Mouse (Mus musculus): ENCODE measurements at regions not wholly inside any gene's neighbourhood (a gene's known extent, or its start where the extent isn't known, plus 50 kb on each side); places are given as distances from the start of the nearest gene placed in this dataset.

DNA sequence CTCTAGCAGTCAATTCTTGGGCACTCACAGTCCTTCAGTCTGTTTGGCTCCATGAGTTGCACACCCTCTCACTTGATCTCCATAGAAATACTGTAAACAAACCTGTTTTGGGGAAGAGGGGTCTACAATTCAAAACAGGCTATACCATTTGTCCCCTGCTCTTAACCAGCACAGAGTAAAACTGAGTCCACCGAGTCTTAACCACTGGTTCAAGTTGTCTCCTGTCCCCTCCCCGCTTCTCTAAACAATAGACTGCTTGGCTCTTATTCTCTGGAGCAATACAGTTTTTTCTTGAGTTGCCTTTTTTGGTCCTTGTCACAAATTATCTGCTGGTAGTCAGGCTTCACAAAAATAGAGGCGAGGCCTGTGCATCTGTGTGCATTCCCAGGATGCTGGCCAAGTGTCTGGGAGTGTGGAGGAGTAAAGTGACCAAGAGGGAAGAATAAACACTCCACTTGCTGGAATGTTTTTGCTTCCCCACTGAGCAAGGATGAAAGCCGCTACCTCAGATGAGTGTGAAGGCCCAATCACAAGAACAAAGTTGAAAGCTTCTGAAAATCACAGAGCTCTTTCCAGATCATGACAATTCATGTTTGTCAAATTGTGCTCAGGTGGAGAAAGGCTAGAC is 695.3 kb downstream of the Cypt12 start:
- H3K9me3 ChIP-seq (replicated peaks), result no peaks in the 10 kb centered on the region
- TF ChIP-seq GATA2 (IDR thresholded peaks at IDR 0.05; ENCODE audit: borderline replicate concordance, low read depth, low read length) (no peak), POLR2AphosphoS5 (IDR thresholded peaks at IDR 0.05; ENCODE audit: insufficient replicate concordance, low read depth, low read length) (no peak), CTCF (IDR thresholded peaks at IDR 0.05; ENCODE audit: low read depth, low read length) (no peak), GATA1 (IDR thresholded peaks at IDR 0.05; ENCODE audit: borderline replicate concordance, low read length) (no peak), TAL1 (conservative IDR thresholded peaks at IDR 0.05; ENCODE audit: low read depth, low read length) (no peak)
- no peaks in the 10 kb centered on the region for H3K36me3 ChIP-seq (replicated peaks)
- DNase-seq (ENCODE audit: low spot score) (no peak), ATAC-seq (ENCODE audit: extremely low read depth, insufficient number of reproducible peaks, low FRiP score, poor library complexity, severe bottlenecking) (no peak)
- no peaks in the 10 kb centered on the region for H3K27me3 ChIP-seq (ENCODE audit: insufficient read depth, low read length)
- H3K4me1 ChIP-seq (ENCODE audit: insufficient read depth, low read depth, low read length), result no peaks in the 10 kb centered on the region
- no peak overlapping the region for H3K4me3 ChIP-seq (ENCODE audit: low read depth, low read length)

DNA sequence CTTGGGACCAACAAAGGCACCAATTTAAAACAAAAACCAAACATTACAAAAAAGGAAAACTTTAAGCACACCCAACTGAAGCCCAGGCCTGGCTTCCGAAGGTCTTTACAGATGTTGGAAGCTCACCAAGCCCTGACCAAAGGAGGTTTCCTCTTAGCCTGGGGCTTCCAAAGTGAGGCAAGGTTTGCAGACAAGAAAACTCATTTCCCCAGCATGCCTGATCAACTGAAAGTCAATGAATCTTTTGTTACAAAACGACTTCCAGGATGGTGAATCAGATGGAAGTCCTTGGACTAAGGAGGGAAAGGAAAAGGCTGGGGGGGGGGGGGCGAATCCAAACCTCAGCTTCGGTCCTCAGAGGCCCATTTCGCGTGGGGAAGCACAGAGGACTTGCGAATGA is 697.3 kb downstream of the Cypt12 start:
- ATAC-seq (ENCODE audit: extremely low read depth, insufficient number of reproducible peaks, low FRiP score, poor library complexity, severe bottlenecking) (no peak), DNase-seq (ENCODE audit: low spot score) (no peak)
- Histone ChIP-seq H3K27me3 (ENCODE audit: insufficient read depth, low read length) (no peaks in the 10 kb centered on the region), H3K4me1 (ENCODE audit: insufficient read depth, low read depth, low read length) (no peaks in the 10 kb centered on the region), H3K4me3 (ENCODE audit: low read depth, low read length) (no peak overlapping the region), H3K9me3 (replicated peaks) (no peaks in the 10 kb centered on the region), H3K36me3 (replicated peaks) (no peaks in the 10 kb centered on the region)
- TF ChIP-seq TAL1 (conservative IDR thresholded peaks at IDR 0.05; ENCODE audit: low read depth, low read length) (no peak), CTCF (IDR thresholded peaks at IDR 0.05; ENCODE audit: low read depth, low read length) (no peak), POLR2AphosphoS5 (IDR thresholded peaks at IDR 0.05; ENCODE audit: insufficient replicate concordance, low read depth, low read length) (no peak), GATA2 (IDR thresholded peaks at IDR 0.05; ENCODE audit: borderline replicate concordance, low read depth, low read length) (no peak), GATA1 (IDR thresholded peaks at IDR 0.05; ENCODE audit: borderline replicate concordance, low read length) (no peak)

DNA sequence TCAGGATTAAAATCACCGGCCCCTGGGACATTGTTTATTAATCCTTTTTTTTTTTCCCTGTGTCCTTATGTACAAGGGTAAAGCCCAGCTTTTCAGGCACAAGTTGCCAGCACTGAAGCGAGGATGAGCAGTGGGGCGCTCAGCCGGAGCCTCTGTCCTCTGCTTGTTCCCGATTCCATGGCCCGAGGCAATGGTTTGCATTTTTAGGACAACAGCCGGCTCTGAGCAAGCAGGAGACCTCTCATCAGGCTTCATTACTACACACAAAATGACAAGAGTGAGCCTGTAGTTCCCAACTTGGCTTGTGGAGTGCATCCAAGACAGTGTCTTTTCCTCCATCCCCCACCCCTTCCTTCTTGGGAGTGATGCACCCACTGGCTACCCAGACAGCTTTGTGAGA is 697.7 kb downstream of the Cypt12 start:
- TF ChIP-seq TAL1 (conservative IDR thresholded peaks at IDR 0.05; ENCODE audit: low read depth, low read length) (no peak), CTCF (IDR thresholded peaks at IDR 0.05; ENCODE audit: low read depth, low read length) (no peak), POLR2AphosphoS5 (IDR thresholded peaks at IDR 0.05; ENCODE audit: insufficient replicate concordance, low read depth, low read length) (no peak), GATA1 (IDR thresholded peaks at IDR 0.05; ENCODE audit: borderline replicate concordance, low read length) (no peak), GATA2 (IDR thresholded peaks at IDR 0.05; ENCODE audit: borderline replicate concordance, low read depth, low read length) (no peak)
- H3K4me1 ChIP-seq (ENCODE audit: insufficient read depth, low read depth, low read length), result no peaks in the 10 kb centered on the region
- no peak overlapping the region for H3K4me3 ChIP-seq (ENCODE audit: low read depth, low read length)
- H3K9me3 ChIP-seq (replicated peaks), result no peaks in the 10 kb centered on the region
- no peaks in the 10 kb centered on the region for H3K36me3 ChIP-seq (replicated peaks)
- no peak for DNase-seq (ENCODE audit: low spot score)
- no peak for ATAC-seq (ENCODE audit: extremely low read depth, insufficient number of reproducible peaks, low FRiP score, poor library complexity, severe bottlenecking)
- H3K27me3 ChIP-seq (ENCODE audit: insufficient read depth, low read length), result no peaks in the 10 kb centered on the region

DNA sequence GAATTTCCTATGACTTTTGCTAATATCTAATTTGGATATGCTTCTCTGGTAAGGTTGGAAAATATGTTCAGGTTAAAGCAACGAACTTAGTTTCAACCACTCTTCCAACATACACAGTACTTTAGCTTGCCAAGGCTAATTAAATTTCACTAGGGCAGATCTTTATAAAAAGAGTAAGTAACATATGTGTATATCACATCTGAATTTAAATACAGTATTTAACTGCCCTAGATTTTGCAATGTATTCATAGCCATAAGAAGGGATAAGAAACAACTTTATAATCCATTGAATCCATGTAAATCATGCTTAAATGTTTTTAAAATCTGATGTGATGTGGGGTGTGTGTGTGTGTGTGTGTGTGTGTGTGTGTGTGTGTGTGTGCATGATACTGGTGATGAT is 705.3 kb downstream of the Cypt12 start:
- Histone ChIP-seq H3K4me3 (ENCODE audit: low read depth, low read length) (no peak overlapping the region), H3K36me3 (replicated peaks) (no peaks in the 10 kb centered on the region), H3K27me3 (ENCODE audit: insufficient read depth, low read length) (no peaks in the 10 kb centered on the region), H3K4me1 (ENCODE audit: insufficient read depth, low read depth, low read length) (no peaks in the 10 kb centered on the region), H3K9me3 (replicated peaks) (no peaks in the 10 kb centered on the region)
- ATAC-seq (ENCODE audit: extremely low read depth, insufficient number of reproducible peaks, low FRiP score, poor library complexity, severe bottlenecking) (no peak), DNase-seq (ENCODE audit: low spot score) (no peak)
- TF ChIP-seq GATA2 (IDR thresholded peaks at IDR 0.05; ENCODE audit: borderline replicate concordance, low read depth, low read length), result no peak
- TF ChIP-seq TAL1 (conservative IDR thresholded peaks at IDR 0.05; ENCODE audit: low read depth, low read length), result no peak
- TF ChIP-seq POLR2AphosphoS5 (IDR thresholded peaks at IDR 0.05; ENCODE audit: insufficient replicate concordance, low read depth, low read length), result no peak

DNA sequence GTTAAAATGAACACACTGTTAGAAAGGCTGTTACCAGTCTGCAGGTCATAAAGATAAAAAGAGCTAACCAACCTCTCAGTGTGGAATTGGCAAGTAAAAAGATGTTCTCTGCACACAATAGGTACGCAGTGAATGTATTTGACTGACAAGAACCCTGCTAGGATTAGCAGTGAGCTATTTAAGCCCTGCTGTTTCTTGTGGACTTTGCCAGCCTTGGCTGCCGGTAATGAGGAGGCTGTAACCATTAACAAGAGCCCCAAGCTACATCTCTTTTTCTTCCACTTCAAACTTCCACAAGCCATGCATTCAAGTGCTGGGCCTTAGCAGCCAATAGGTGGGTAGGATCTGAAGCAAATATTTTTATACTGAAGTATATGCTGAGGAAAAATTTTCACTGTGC is 717.5 kb downstream of the Cypt12 start:
- Histone ChIP-seq H3K4me3 (ENCODE audit: low read depth, low read length) (no peak overlapping the region), H3K36me3 (replicated peaks) (no peaks in the 10 kb centered on the region), H3K4me1 (ENCODE audit: insufficient read depth, low read depth, low read length) (no peaks in the 10 kb centered on the region), H3K27me3 (ENCODE audit: insufficient read depth, low read length) (no peaks in the 10 kb centered on the region), H3K9me3 (replicated peaks) (no peaks in the 10 kb centered on the region)
- DNase-seq (ENCODE audit: low spot score), result no peak
- no peak for ATAC-seq (ENCODE audit: extremely low read depth, insufficient number of reproducible peaks, low FRiP score, poor library complexity, severe bottlenecking)
- TF ChIP-seq GATA2 (IDR thresholded peaks at IDR 0.05; ENCODE audit: borderline replicate concordance, low read depth, low read length) (no peak), CTCF (IDR thresholded peaks at IDR 0.05; ENCODE audit: low read depth, low read length) (no peak), TAL1 (conservative IDR thresholded peaks at IDR 0.05; ENCODE audit: low read depth, low read length) (no peak), POLR2AphosphoS5 (IDR thresholded peaks at IDR 0.05; ENCODE audit: insufficient replicate concordance, low read depth, low read length) (no peak), GATA1 (IDR thresholded peaks at IDR 0.05; ENCODE audit: borderline replicate concordance, low read length) (no peak)

DNA sequence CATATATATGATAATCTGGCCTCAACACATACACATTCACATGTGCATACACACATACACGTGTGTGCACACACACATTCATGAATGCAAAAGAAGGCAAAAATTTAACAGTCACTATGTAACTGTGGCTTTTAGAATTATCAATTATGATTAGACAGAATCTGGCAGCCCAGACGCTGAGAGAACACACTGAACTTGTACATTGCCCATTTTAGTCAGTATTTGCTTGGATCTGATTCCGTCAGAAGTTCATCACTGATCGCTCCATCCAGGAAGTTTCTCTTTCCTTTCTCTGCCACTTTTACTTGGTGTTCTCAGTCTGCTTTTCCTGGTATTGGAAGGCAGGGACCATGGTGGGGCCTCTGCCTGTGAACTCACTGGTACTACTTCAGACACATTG is 719.5 kb downstream of the Cypt12 start:
- ATAC-seq (ENCODE audit: extremely low read depth, insufficient number of reproducible peaks, low FRiP score, poor library complexity, severe bottlenecking), result no peak
- DNase-seq (ENCODE audit: low spot score), result no peak
- Histone ChIP-seq H3K27me3 (ENCODE audit: insufficient read depth, low read length) (no peaks in the 10 kb centered on the region), H3K9me3 (replicated peaks) (no peaks in the 10 kb centered on the region), H3K36me3 (replicated peaks) (no peaks in the 10 kb centered on the region), H3K4me3 (ENCODE audit: low read depth, low read length) (no peak overlapping the region), H3K4me1 (ENCODE audit: insufficient read depth, low read depth, low read length) (no peaks in the 10 kb centered on the region)
- TF ChIP-seq CTCF (IDR thresholded peaks at IDR 0.05; ENCODE audit: low read depth, low read length) (no peak), GATA2 (IDR thresholded peaks at IDR 0.05; ENCODE audit: borderline replicate concordance, low read depth, low read length) (no peak), POLR2AphosphoS5 (IDR thresholded peaks at IDR 0.05; ENCODE audit: insufficient replicate concordance, low read depth, low read length) (no peak), TAL1 (conservative IDR thresholded peaks at IDR 0.05; ENCODE audit: low read depth, low read length) (no peak), GATA1 (IDR thresholded peaks at IDR 0.05; ENCODE audit: borderline replicate concordance, low read length) (no peak)
